Mouse (Mus musculus): ENCODE results near the gene Birc5. TPM values are rescaled to one million over a fixed set of nuclear protein-coding genes. Genes with fewer than 3 reads are reported as not detected.
"Not testable (repeated sequence)": the region's sequence is repeated elsewhere in the genome, so short reads cannot be mapped to it uniquely, and the experiment has no call there.

The Birc5 gene
- polyA plus RNA-seq, 1 experiment: 60.7 TPM

DNA sequence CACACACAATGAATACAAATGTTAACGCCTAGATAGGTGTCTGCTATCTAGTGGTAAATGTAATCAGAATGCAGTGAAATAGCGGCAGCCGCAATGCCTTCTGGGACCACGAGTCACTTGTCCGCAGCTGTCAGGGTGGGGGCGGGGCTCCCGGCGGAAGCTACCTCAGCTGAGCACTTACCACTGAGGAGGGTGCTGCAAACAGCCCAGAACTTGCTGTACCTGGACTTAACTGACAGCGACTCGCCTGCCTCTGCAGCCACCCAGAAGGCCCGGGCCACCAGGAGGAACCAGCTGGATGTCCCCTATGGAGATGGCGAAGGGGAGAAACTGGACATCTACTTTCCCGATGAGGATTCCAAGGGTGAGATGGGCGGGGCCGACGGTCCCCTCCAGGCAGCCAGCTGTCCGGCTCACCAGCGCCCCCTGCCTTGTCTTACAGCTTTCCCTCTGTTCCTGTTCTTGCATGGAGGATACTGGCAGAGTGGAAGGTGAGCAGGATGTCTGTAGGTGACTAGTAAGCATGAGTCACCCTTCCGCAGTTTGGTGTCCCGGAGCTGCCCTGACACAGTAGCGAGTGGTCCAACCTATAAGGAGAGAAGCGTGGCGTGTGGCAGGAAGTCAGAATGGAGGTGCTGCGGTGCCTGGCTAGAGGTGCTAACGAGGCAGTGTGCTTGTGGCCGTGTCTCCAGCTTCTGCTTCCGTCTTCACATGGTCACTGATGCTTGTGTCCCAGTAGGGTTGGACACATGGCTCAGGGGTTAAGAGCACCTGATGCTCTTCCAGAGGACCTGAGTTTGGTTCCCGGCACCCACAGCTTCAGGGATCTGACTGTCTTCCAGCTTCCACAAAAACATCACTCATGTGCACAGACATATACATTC lies 16.7 kb upstream of the Birc5 start:
- peak overlapping the region; percentile 15 for H3K4me3 ChIP-seq
- peak overlapping the region; percentile 68 for H3K4me2 ChIP-seq (ENCODE audit: low read depth)
- H3K27me3 ChIP-seq (ENCODE audit: control insufficient read depth, insufficient read depth, insufficient read length): no peaks in the 10 kb centered on the region
- H3ac ChIP-seq (ENCODE audit: control insufficient read depth, insufficient read length): no peak overlapping the region
- H3K79me2 ChIP-seq (ENCODE audit: control insufficient read depth, insufficient read depth): no peaks in the 10 kb centered on the region
- no peaks in the 10 kb centered on the region for H3K36me3 ChIP-seq (ENCODE audit: control insufficient read depth, insufficient read depth)
- TF ChIP-seq USF1 (IDR thresholded peaks at IDR 0.05; ENCODE audit: low read depth) (no peak), POLR2AphosphoS2 (IDR thresholded peaks at IDR 0.05; ENCODE audit: insufficient read length, low read depth) (peak; percentile 29), POLR2A (IDR thresholded peaks at IDR 0.05; ENCODE audit: insufficient read length, low read depth) (no peak), E2F4 (IDR thresholded peaks at IDR 0.05; ENCODE audit: insufficient read depth) (no peak), MAX (IDR thresholded peaks at IDR 0.05; ENCODE audit: low read depth) (no peak), MYOG (IDR thresholded peaks at IDR 0.05; ENCODE audit: control insufficient read depth in 1 of 3, insufficient read depth in 1 of 3, insufficient read length in 2 of 3, low read depth in 2 of 3) (peak in 2 of 3 experiments; percentile 75 to 81), SRF (IDR thresholded peaks at IDR 0.05; ENCODE audit: control insufficient read depth, insufficient read length, low read depth) (no peak), REST (IDR thresholded peaks at IDR 0.05; ENCODE audit: insufficient read depth, insufficient read length) (no peak), CEBPB (IDR thresholded peaks at IDR 0.05; ENCODE audit: insufficient read depth, poor library complexity, severe bottlenecking) (no peak), TCF12 (IDR thresholded peaks at IDR 0.05; ENCODE audit: insufficient read depth, poor library complexity, severe bottlenecking) (no peak), TCF3 (IDR thresholded peaks at IDR 0.05; ENCODE audit: insufficient read length, low read depth) (no peak), MYOD1 (IDR thresholded peaks at IDR 0.05; ENCODE audit: control insufficient read depth in 1 of 3, insufficient read length in 2 of 3, low read depth in 2 of 3) (peak in 2 of 3 experiments; percentile 75 to 85)

DNA sequence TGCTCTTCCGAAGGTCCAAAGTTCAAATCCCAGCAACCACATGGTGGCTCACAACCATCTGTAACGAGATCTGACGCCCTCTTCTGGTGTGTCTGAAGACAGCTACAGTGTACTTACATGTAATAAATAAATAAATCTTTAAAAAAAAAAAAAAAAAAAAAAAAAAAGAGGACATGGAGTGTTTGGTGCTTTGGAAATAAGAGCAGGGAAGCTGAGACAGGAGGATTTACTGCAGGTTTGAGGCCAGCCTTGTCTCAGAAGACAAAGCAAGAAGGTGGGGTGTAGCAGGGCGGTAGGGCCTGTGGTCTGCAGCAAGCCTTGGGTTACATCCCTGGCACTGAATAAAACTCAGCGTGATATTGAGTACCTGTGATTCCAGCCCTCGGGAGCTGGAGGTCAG lies 15.5 kb upstream of the Birc5 start:
- not testable (repeated sequence) for H3ac ChIP-seq (ENCODE audit: control insufficient read depth, insufficient read length); H3K4me3 ChIP-seq; H3K27me3 ChIP-seq (ENCODE audit: control insufficient read depth, insufficient read depth, insufficient read length); H3K79me2 ChIP-seq (ENCODE audit: control insufficient read depth, insufficient read depth); H3K36me3 ChIP-seq (ENCODE audit: control insufficient read depth, insufficient read depth); H3K4me2 ChIP-seq (ENCODE audit: low read depth)

DNA sequence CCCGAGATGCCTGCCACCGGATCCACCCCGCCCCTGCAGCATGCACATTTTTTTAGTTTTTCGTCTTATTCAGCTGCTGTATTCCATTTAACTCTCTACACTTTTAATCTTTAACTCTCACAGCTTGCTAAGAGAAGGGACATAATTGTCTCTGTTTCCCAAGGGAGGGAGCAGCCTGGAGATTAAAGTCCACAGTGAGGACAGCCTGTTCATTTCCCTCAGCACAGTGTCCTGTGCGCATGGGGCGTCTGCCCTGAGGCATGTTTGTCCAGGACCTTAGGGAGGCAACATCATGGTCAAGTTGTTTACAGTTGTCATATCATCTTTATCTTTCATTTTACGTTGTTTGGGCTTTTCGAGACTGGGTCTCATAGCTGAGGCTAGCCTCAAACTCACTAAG lies 15.0 kb upstream of the Birc5 start:
- Histone ChIP-seq H3K4me2 (ENCODE audit: low read depth) (no peak overlapping the region), H3K79me2 (ENCODE audit: control insufficient read depth, insufficient read depth) (no peaks in the 10 kb centered on the region), H3K4me3 (no peak overlapping the region), H3K36me3 (ENCODE audit: control insufficient read depth, insufficient read depth) (no peaks in the 10 kb centered on the region), H3K27me3 (ENCODE audit: control insufficient read depth, insufficient read depth, insufficient read length) (no peaks in the 10 kb centered on the region), H3ac (ENCODE audit: control insufficient read depth, insufficient read length) (no peak overlapping the region)
- TF ChIP-seq E2F4 (IDR thresholded peaks at IDR 0.05; ENCODE audit: insufficient read depth): no peak
- no peak for TF ChIP-seq SRF (IDR thresholded peaks at IDR 0.05; ENCODE audit: control insufficient read depth, insufficient read length, low read depth)
- no peak for TF ChIP-seq MAX (IDR thresholded peaks at IDR 0.05; ENCODE audit: low read depth)
- no peak for TF ChIP-seq POLR2AphosphoS2 (IDR thresholded peaks at IDR 0.05; ENCODE audit: insufficient read length, low read depth)
- no peak for TF ChIP-seq REST (IDR thresholded peaks at IDR 0.05; ENCODE audit: insufficient read depth, insufficient read length)
- no peak for TF ChIP-seq TCF12 (IDR thresholded peaks at IDR 0.05; ENCODE audit: insufficient read depth, poor library complexity, severe bottlenecking)

GRCm38 (mm10) chr11:117836306-117836705 lies 12.7 kb upstream of the Birc5 start:
- Histone ChIP-seq H3ac (ENCODE audit: control insufficient read depth, insufficient read length) (no peak overlapping the region), H3K36me3 (ENCODE audit: control insufficient read depth, insufficient read depth) (no peaks in the 10 kb centered on the region), H3K27me3 (ENCODE audit: control insufficient read depth, insufficient read depth, insufficient read length) (no peaks in the 10 kb centered on the region), H3K79me2 (ENCODE audit: control insufficient read depth, insufficient read depth) (no peaks in the 10 kb centered on the region), H3K4me2 (ENCODE audit: low read depth) (no peak overlapping the region), H3K4me3 (no peak overlapping the region)
- TF ChIP-seq POLR2AphosphoS2 (IDR thresholded peaks at IDR 0.05; ENCODE audit: insufficient read length, low read depth) (no peak), POLR2A (IDR thresholded peaks at IDR 0.05; ENCODE audit: insufficient read length, low read depth) (no peak), CEBPB (IDR thresholded peaks at IDR 0.05; ENCODE audit: insufficient read depth, poor library complexity, severe bottlenecking) (no peak), TCF12 (IDR thresholded peaks at IDR 0.05; ENCODE audit: insufficient read depth, poor library complexity, severe bottlenecking) (no peak), E2F4 (IDR thresholded peaks at IDR 0.05; ENCODE audit: insufficient read depth) (no peak), SRF (IDR thresholded peaks at IDR 0.05; ENCODE audit: control insufficient read depth, insufficient read length, low read depth) (no peak), REST (IDR thresholded peaks at IDR 0.05; ENCODE audit: insufficient read depth, insufficient read length) (no peak), USF1 (IDR thresholded peaks at IDR 0.05; ENCODE audit: low read depth) (no peak), TCF3 (IDR thresholded peaks at IDR 0.05; ENCODE audit: insufficient read length, low read depth) (no peak), MYOD1 (IDR thresholded peaks at IDR 0.05; ENCODE audit: control insufficient read depth in 1 of 3, insufficient read length in 2 of 3, low read depth in 2 of 3) (no peak), MYOG (IDR thresholded peaks at IDR 0.05; ENCODE audit: control insufficient read depth in 1 of 3, insufficient read depth in 1 of 3, insufficient read length in 2 of 3, low read depth in 2 of 3) (no peak), MAX (IDR thresholded peaks at IDR 0.05; ENCODE audit: low read depth) (no peak)

DNA sequence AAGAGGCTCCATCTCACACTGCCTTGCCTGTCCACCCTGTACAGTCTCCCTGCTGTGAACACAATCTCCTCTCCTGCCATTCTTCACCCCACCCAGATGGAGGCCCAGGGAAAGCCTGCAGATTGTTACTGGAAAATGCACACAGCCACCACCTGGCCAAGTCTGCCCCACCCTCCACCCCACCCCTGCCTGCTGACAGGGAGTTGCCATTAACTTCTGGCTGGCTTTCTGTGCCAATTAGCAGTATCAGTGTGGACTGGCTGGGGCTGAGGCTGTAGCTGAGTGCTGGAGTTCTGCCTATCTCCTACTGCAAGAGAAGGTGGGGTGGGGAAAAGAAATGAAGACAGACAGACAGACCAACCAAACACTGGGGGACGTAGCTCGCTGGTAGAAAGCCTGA lies 10.5 kb upstream of the Birc5 start:
- no peaks in the 10 kb centered on the region for H3K36me3 ChIP-seq (ENCODE audit: control insufficient read depth, insufficient read depth)
- TF ChIP-seq REST (IDR thresholded peaks at IDR 0.05; ENCODE audit: insufficient read depth, insufficient read length): no peak
- TF ChIP-seq MYOD1 (IDR thresholded peaks at IDR 0.05; ENCODE audit: control insufficient read depth in 1 of 3, insufficient read length in 2 of 3, low read depth in 2 of 3): peak in 1 of 3 experiments; percentile 50
- peak in 1 of 3 experiments; percentile 21 for TF ChIP-seq MYOG (IDR thresholded peaks at IDR 0.05; ENCODE audit: control insufficient read depth in 1 of 3, insufficient read depth in 1 of 3, insufficient read length in 2 of 3, low read depth in 2 of 3)
- no peak for TF ChIP-seq POLR2A (IDR thresholded peaks at IDR 0.05; ENCODE audit: insufficient read length, low read depth)

More for the DNA sequence above, 10.5 kb upstream of the Birc5 start:
- no peaks in the 10 kb centered on the region for H3K79me2 ChIP-seq (ENCODE audit: control insufficient read depth, insufficient read depth)
- no peaks in the 10 kb centered on the region for H3K27me3 ChIP-seq (ENCODE audit: control insufficient read depth, insufficient read depth, insufficient read length)
- H3K4me3 ChIP-seq: no peak overlapping the region
- no peak overlapping the region for H3K4me2 ChIP-seq (ENCODE audit: low read depth)
- no peak overlapping the region for H3ac ChIP-seq (ENCODE audit: control insufficient read depth, insufficient read length)
